Mouse (Mus musculus) lung, postnatal 0 days (tissue): Measurements from ENCODE around the gene Fbxl17. TPM values are rescaled to one million over a fixed set of nuclear protein-coding genes. Genes with fewer than 3 reads are reported as not detected.

Experiments
- ATAC-seq: fragments of 200-750 bp; cut with Nextera tagmentation; 2 replicates; pipeline ENCODE4 v1.8.0; 2017; ENCODE audit warnings: moderate library complexity
- DNase-seq: peaks from one replicate; pipeline ENCODE4 v3.0.0-alpha.2; 2016; ENCODE audit warnings: low spot score
- H3K27ac ChIP-seq: fragments of 300-500 bp; sonication (generic); 2 replicates; pipeline ENCODE4 v1.5.1; 2014; ENCODE audit warnings: antibody characterized with exemption, mild to moderate bottlenecking, low read length, mixed read lengths
- H3K27me3 ChIP-seq: fragments of 300-500 bp; sonication (generic); replicated peaks from 2 replicates; pipeline ENCODE4 v1.6.1; 2014; ENCODE audit warnings: low read length, mixed read lengths; ENCODE audit not compliant: insufficient read depth
- H3K36me3 ChIP-seq: fragments of 300-500 bp; sonication (generic); 2 replicates; pipeline ENCODE4 v1.6.1; 2014; ENCODE audit warnings: low read length, mixed read lengths; ENCODE audit not compliant: insufficient read depth
- H3K4me1 ChIP-seq: fragments of 300-500 bp; sonication (generic); 2 replicates; pipeline ENCODE4 v1.6.1; 2014; ENCODE audit warnings: antibody characterized with exemption, low read depth, low read length, mixed read lengths; ENCODE audit not compliant: insufficient read depth
- H3K4me2 ChIP-seq: fragments of 300-500 bp; sonication (generic); replicated peaks from 2 replicates; pipeline ENCODE4 v1.6.1; 2014; ENCODE audit warnings: low read depth, mild to moderate bottlenecking, low read length, moderate library complexity, mixed read lengths
- H3K4me3 ChIP-seq: fragments of 300-500 bp; sonication (generic); 2 replicates; pipeline ENCODE4 v1.5.1; 2014; ENCODE audit warnings: low read depth, low read length
- H3K9ac ChIP-seq: fragments of 300-500 bp; sonication (generic); replicated peaks from 2 replicates; pipeline ENCODE4 v1.6.1; 2014; ENCODE audit warnings: low read depth, mild to moderate bottlenecking
- H3K9me3 ChIP-seq: fragments of 300-500 bp; sonication (generic); 2 replicates; pipeline ENCODE4 v1.6.1; 2016; ENCODE audit warnings: low read length, mixed read lengths
- CTCF ChIP-seq: IDR thresholded peaks from 2 replicates; pipeline ENCODE4 v1.5.1; 2016; ENCODE audit warnings: antibody characterized with exemption, mild to moderate bottlenecking
- EP300 ChIP-seq: IDR thresholded peaks from 2 replicates; pipeline ENCODE4 v1.6.1; 2016; ENCODE audit warnings: antibody characterized with exemption, mild to moderate bottlenecking, control low read depth
- WGBS: fragments of 180-500 bp; shearing (Covaris S2); extraction: QIAGEN DNeasy Blood & Tissue Kit; methylation state at CpG from one replicate; pipeline ENCODE4 v1.1.7; 2014; 5-methylcytosine and 5-hydroxymethylcytosine counted together
- polyA plus RNA-seq: library from polyadenylated mRNA; unstranded; fragments of >200 nt; fragmentation: Nextera tagmentation; extraction: Ambion mirVana; gene quantifications from 2 replicates; pipeline ENCODE4 v1.2.1, GENCODE M21; 2015

Gene Fbxl17
- polyA plus RNA-seq, 1 experiment from 2014 or later, result 6.9 TPM

- WGBS, result 98% methylated on average over 5 of the region's 5 CpGs
- DNase-seq (no peak), ATAC-seq (no peak)
- H3K9me3 ChIP-seq, result no peaks in the 10 kb centered on the region
- no peak overlapping the region for H3K4me3 ChIP-seq
- TF ChIP-seq CTCF (no peak), EP300 (no peak)
- H3K36me3 ChIP-seq, result no peaks in the 10 kb centered on the region
- no peaks in the 10 kb centered on the region for H3K27me3 ChIP-seq
- H3K4me1 ChIP-seq, result no peaks in the 10 kb centered on the region
- H3K27ac ChIP-seq, result no peak overlapping the region
- H3K4me2 ChIP-seq, result no peak overlapping the region
- no peak overlapping the region for H3K9ac ChIP-seq
Observed at GRCm38 (mm10) chr17:63205316-63205715, 294.5 kb downstream of the Fbxl17 start.

- H3K4me1 ChIP-seq, result no peaks in the 10 kb centered on the region
- TF ChIP-seq EP300, result no peak
- no peak for TF ChIP-seq CTCF
- H3K4me2 ChIP-seq, result no peak overlapping the region
- 69% methylated on average over 8 of the region's 8 CpGs for WGBS
- no peak overlapping the region for H3K27ac ChIP-seq
- H3K4me3 ChIP-seq, result no peak overlapping the region
- H3K9ac ChIP-seq, result no peak overlapping the region
- H3K9me3 ChIP-seq, result no peaks in the 10 kb centered on the region
- no peaks in the 10 kb centered on the region for H3K36me3 ChIP-seq
- H3K27me3 ChIP-seq, result no peaks in the 10 kb centered on the region
- ATAC-seq, result no peak
- no peak for DNase-seq
Observed at GRCm38 (mm10) chr17:63203582-63204190, 296.1 kb downstream of the Fbxl17 start.

- TF ChIP-seq CTCF, result no peak
- TF ChIP-seq EP300, result no peak
- no peaks in the 10 kb centered on the region for H3K27me3 ChIP-seq
- H3K27ac ChIP-seq, result no peak overlapping the region
- WGBS, result 96% methylated on average over 1 of the region's 1 CpGs
- no peak overlapping the region for H3K9ac ChIP-seq
- H3K4me2 ChIP-seq, result no peak overlapping the region
- H3K4me1 ChIP-seq, result no peaks in the 10 kb centered on the region; the same call in 1 of the 2 replicates
- no peaks in the 10 kb centered on the region for H3K9me3 ChIP-seq
- ATAC-seq (no peak), DNase-seq (no peak)
- no peaks in the 10 kb centered on the region for H3K36me3 ChIP-seq
- no peak overlapping the region for H3K4me3 ChIP-seq
Observed at GRCm38 (mm10) chr17:63198703-63199102, 301.1 kb downstream of the Fbxl17 start.

GRCm38 (mm10) chr17:63195496-63195895 is 304.3 kb downstream of the Fbxl17 start:
- H3K9me3 ChIP-seq, result no peaks in the 10 kb centered on the region
- no peaks in the 10 kb centered on the region for H3K36me3 ChIP-seq
- DNase-seq (no peak), ATAC-seq (no peak)
- no peaks in the 10 kb centered on the region for H3K27me3 ChIP-seq
- H3K9ac ChIP-seq, result no peak overlapping the region
- no peak overlapping the region for H3K27ac ChIP-seq
- H3K4me2 ChIP-seq, result no peak overlapping the region
- H3K4me3 ChIP-seq, result no peak overlapping the region
- 64% methylated on average over 2 of the region's 2 CpGs for WGBS
- no peak for TF ChIP-seq EP300
- no peak for TF ChIP-seq CTCF
- H3K4me1 ChIP-seq, result no peaks in the 10 kb centered on the region; the same call in 1 of the 2 replicates

GRCm38 (mm10) chr17:63193196-63193595 is 306.6 kb downstream of the Fbxl17 start:
- H3K4me3 ChIP-seq, result no peak overlapping the region
- no peaks in the 10 kb centered on the region for H3K27me3 ChIP-seq
- no peak overlapping the region for H3K4me2 ChIP-seq
- no peaks in the 10 kb centered on the region for H3K9me3 ChIP-seq
- H3K36me3 ChIP-seq, result no peaks in the 10 kb centered on the region
- no peak for DNase-seq
- H3K9ac ChIP-seq, result no peak overlapping the region
- H3K4me1 ChIP-seq, result no peaks in the 10 kb centered on the region; the same call in 1 of the 2 replicates
- no peak overlapping the region for H3K27ac ChIP-seq
- TF ChIP-seq CTCF, result no peak
- TF ChIP-seq EP300, result no peak
- 56% methylated on average over 7 of the region's 7 CpGs for WGBS
- no peak for ATAC-seq

GRCm38 (mm10) chr17:63191345-63191744 is 308.5 kb downstream of the Fbxl17 start:
- ATAC-seq (no peak), DNase-seq (no peak)
- Histone ChIP-seq H3K4me3 (no peak overlapping the region), H3K9ac (no peak overlapping the region), H3K9me3 (no peaks in the 10 kb centered on the region), H3K4me1 (no peaks in the 10 kb centered on the region; the same call in 1 of the 2 replicates), H3K27me3 (no peaks in the 10 kb centered on the region), H3K36me3 (no peaks in the 10 kb centered on the region), H3K4me2 (no peak overlapping the region), H3K27ac (no peak overlapping the region)
- 60% methylated on average over 8 of the region's 8 CpGs for WGBS
- no peak for TF ChIP-seq CTCF
- TF ChIP-seq EP300, result no peak
